Mouse (Mus musculus) cerebellum, adult 9-11 months (tissue): Measurements from ENCODE around the gene H2al1j.
"Not testable (repeated sequence)": the region's sequence is repeated elsewhere in the genome, so short reads cannot be mapped to it uniquely, and the experiment has no call there.

Source experiments
- DNase-seq: peaks from one replicate; pipeline ENCODE4 v3.0.0; 2022

Gene H2al1j

GRCm38 (mm10) chrX:11327522-11327921, at the start of gene H2al1j:
Gene H2al1j, plus strand, starts transcription at chrX:11327822.
- DNase-seq: not testable (repeated sequence)

GRCm38 (mm10) chrX:11280741-11281140, 46.9 kb upstream of the H2al1j start:
- DNase-seq: no peak

GRCm38 (mm10) chrX:11288306-11288882, 39.2 kb upstream of the H2al1j start:
- no peak for DNase-seq

- DNase-seq: no peak
Measured at GRCm38 (mm10) chrX:11289244-11289643, 38.4 kb upstream of the H2al1j start.

- DNase-seq: not testable (repeated sequence)
Measured at GRCm38 (mm10) chrX:11298957-11299356, 28.7 kb upstream of the H2al1j start, which contains the start of gene H2al1a. Gene H2al1a, plus strand, starts transcription at chrX:11299257.

GRCm38 (mm10) chrX:11302132-11302531, 25.5 kb upstream of the H2al1j start, which contains the start of gene H2al1b:
Gene H2al1b, plus strand, starts transcription at chrX:11302432.
- not testable (repeated sequence) for DNase-seq

GRCm38 (mm10) chrX:11305355-11305754, 22.3 kb upstream of the H2al1j start, which contains the start of gene H2al1c:
Gene H2al1c, plus strand, starts transcription at chrX:11305655.
- not testable (repeated sequence) for DNase-seq

GRCm38 (mm10) chrX:11308524-11308923, 19.1 kb upstream of the H2al1j start, which contains the start of gene H2al1d:
Gene H2al1d, plus strand, starts transcription at chrX:11308824.
- DNase-seq: not testable (repeated sequence)

GRCm38 (mm10) chrX:11311634-11312033, 16.0 kb upstream of the H2al1j start, which contains the start of gene H2al1e:
Gene H2al1e, plus strand, starts transcription at chrX:11311934.
- not testable (repeated sequence) for DNase-seq

GRCm38 (mm10) chrX:11314858-11315257, 12.8 kb upstream of the H2al1j start, which contains the start of gene H2al1f:
Gene H2al1f, plus strand, starts transcription at chrX:11315158.
- not testable (repeated sequence) for DNase-seq

- DNase-seq: not testable (repeated sequence)
Measured at GRCm38 (mm10) chrX:11317956-11318355, 9.7 kb upstream of the H2al1j start, which contains the start of gene H2al1g. Gene H2al1g, plus strand, starts transcription at chrX:11318256.

GRCm38 (mm10) chrX:11321192-11321591, 6.4 kb upstream of the H2al1j start, which contains the start of gene H2al1h:
Gene H2al1h, plus strand, starts transcription at chrX:11321492.
- DNase-seq: not testable (repeated sequence)

- DNase-seq: not testable (repeated sequence)
Measured at GRCm38 (mm10) chrX:11324359-11324758, 3.3 kb upstream of the H2al1j start, which contains the start of gene H2al1i. Gene H2al1i, plus strand, starts transcription at chrX:11324659.

GRCm38 (mm10) chrX:11345762-11346161, 18.1 kb downstream of the H2al1j start:
- peak; percentile 28 for DNase-seq

- DNase-seq: peak; percentile 10
Measured at GRCm38 (mm10) chrX:11346756-11347155, 19.1 kb downstream of the H2al1j start.

GRCm38 (mm10) chrX:11360823-11361222, 33.2 kb downstream of the H2al1j start:
- DNase-seq: no peak

- DNase-seq: no peak
Measured at GRCm38 (mm10) chrX:11361261-11361660, 33.6 kb downstream of the H2al1j start.

GRCm38 (mm10) chrX:11363890-11364289, 36.3 kb downstream of the H2al1j start:
- peak; percentile 59 for DNase-seq

- no peak for DNase-seq
Measured at GRCm38 (mm10) chrX:11365151-11365550, 37.5 kb downstream of the H2al1j start.
